Mouse (Mus musculus) brain, embryonic 14.5 days (tissue): ENCODE data around the gene H2afy2. TPM values are rescaled to one million over a fixed set of nuclear protein-coding genes. Genes with fewer than 3 reads are reported as not detected.

Experiments used
- DNase-seq: peaks from one replicate; pipeline ENCODE4 v3.0.0-alpha.2; 2011; ENCODE audit warnings: low read depth
- CTCF ChIP-seq: fragments of 200-500 bp; IDR thresholded peaks from 2 replicates; pipeline ENCODE4 v1.5.1; 2012; ENCODE audit warnings: inconsistent platforms, mild to moderate bottlenecking, moderate library complexity, borderline replicate concordance; ENCODE audit not compliant: insufficient read depth, insufficient read length; ENCODE audit errors: extremely low read depth
- POLR2A ChIP-seq: fragments of 200-500 bp; IDR thresholded peaks from 2 replicates; pipeline ENCODE4 v1.6.1; 2012; ENCODE audit warnings: mild to moderate bottlenecking, inconsistent platforms, borderline replicate concordance; ENCODE audit not compliant: poor library complexity, insufficient read depth, insufficient read length, severe bottlenecking; ENCODE audit errors: extremely low read depth
- polyA plus RNA-seq: library from polyadenylated mRNA; depleted of rRNA; stranded (reverse); fragments of >200 nt; gene quantifications from 2 replicates; pipeline ENCODE4 v1.2.3, GENCODE M21; 2012; rRNA removed

The H2afy2 gene
- polyA plus RNA-seq, 1 experiment, result 186 TPM

- TF ChIP-seq POLR2A (no peak), CTCF (no peak)
- no peak for DNase-seq
These were observed 90.4 kb downstream of the H2afy2 start for GRCm38 (mm10) chr10:61693563-61693962.

GRCm38 (mm10) chr10:61689405-61689804, 94.5 kb downstream of the H2afy2 start:
- no peak for DNase-seq
- TF ChIP-seq CTCF, result no peak
- no peak for TF ChIP-seq POLR2A

Other genes with a start within 250 kb of the H2afy2 start
- gene Npffr1, start 188.7 kb downstream of the H2afy2 start, polyA plus RNA-seq, result 0.62 and 0.94 TPM in 2 replicates
- 121 and 140 TPM in 2 replicates for gene Ppa1, start 135.6 kb downstream of the H2afy2 start, polyA plus RNA-seq
- gene Sar1a, start 103.8 kb downstream of the H2afy2 start, polyA plus RNA-seq, result 126 and 128 TPM in 2 replicates
- 42.7 and 49.4 TPM in 2 replicates for gene Tysnd1, start 88.6 kb downstream of the H2afy2 start, polyA plus RNA-seq
- 5.4 and 7.9 TPM in 2 replicates for gene Aifm2, start 68.9 kb downstream of the H2afy2 start, polyA plus RNA-seq
- 2.1 and 3.2 TPM in 2 replicates for gene Col13a1, start 195.0 kb upstream of the H2afy2 start, polyA plus RNA-seq